Mouse (Mus musculus) yolk sac, embryonic 10.5 days (tissue): ENCODE data around the gene Ddx43.
A peak's percentile ranks its signal among the peaks of the same experiment; 100 is the strongest.
"Not testable (repeated sequence)": the region's sequence is repeated elsewhere in the genome, so short reads cannot be mapped to it uniquely, and the experiment has no call there.

ENCODE experiments used
- DNase-seq: peaks from one replicate; pipeline ENCODE4 v3.0.0-alpha.2; 2017; ENCODE audit warnings: low spot score

The Ddx43 gene

DNA sequence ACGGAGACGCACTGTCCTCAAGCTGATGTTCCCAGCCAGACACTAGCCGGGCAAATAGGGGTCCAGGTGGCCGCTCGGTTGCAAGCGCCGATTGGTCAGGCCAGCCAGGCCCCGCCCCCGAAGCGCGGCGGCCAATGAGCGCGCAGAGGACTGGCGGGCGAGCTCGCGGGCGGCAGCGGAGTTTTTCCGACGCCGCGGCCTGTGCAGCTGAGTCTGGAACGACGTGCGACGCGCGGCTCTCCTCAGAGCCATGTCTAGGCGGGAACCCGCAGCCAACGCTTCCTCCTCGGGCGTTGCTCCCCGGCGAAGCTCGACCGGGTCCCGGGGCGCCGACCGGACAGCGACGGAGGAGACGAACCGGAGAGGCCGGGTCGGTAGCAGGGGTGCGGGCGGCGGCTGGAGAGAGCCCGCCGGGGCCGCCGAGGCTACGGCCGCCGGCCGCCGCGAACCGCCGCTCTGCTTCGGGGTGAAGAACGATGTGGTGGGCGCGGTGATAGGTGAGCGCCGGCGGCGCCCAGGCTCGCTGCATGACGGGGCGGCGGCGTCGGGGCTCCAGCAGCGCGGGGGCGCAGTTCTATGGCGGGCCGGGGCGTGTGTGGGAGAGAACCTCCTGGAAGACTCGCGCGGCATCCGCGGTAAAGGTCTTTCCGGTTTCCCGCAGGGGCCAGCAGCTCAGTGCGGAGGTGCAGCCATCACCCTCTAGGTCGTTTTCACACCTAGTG is at the start of gene Ddx43:
Gene Ddx43 (plus strand): TSS at position 148 of the 722 bp plus-strand sequence.
- peak; percentile 70 for DNase-seq

- no peak for DNase-seq
Observed at GRCm38 (mm10) chr9:78347004-78347403, 48.6 kb upstream of the Ddx43 start.

DNA sequence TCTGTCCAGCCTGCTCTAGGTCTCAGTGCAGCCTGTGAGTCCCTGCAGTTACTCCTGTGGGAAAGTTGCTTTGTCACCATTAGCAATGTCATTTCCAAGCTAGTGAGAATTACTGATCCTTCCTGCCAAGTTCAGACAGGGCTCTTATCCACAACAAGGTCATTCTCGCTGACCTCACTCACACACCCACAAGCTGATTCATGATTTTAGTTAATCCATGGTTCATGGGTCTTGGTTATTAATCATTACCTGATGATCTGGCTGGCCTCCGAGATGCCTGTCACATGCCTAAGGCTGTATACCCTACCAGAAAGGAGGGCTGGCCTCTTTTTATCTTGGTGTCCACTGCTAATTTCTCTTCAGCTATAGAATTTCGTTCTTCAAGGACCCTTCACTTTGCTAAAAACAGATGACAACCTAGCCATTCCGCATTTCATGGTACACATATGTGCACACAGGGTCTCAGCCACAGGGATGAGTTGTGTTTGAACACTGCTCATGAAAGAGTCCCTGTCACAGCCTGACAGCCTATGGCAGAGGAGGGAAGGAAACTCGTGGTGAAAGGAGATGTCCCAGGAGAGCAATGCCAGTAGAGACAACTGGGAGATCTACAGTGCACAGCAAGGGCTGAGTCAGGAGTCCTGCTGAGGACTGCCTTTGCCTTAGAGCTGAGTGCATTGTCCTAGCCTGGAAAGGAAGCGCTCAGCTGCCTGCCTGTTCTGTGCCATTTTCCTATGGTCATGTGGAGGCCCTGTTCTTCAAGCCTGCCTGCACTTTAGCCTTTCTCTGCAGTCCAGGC is 47.2 kb upstream of the Ddx43 start:
- peak; percentile 26 for DNase-seq

DNA sequence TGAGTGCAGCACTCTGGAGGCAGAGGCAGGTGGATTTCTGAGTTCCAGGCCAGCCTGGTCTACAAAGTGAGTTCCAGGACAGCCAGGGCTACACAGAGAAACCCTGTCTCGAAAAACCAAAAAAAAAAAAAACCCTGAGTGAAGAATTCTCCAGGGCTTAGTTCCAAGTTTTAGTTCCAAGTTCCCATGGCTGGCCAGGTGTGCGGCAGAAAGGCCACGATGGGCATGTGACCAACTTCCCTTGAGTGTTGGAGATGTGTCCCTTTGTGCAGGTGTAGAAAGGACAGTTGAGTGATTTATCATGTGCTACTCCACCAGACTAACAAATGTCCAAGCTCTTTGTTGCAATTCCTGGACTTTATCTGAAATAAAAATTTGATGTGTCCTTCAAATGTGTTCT is 46.4 kb upstream of the Ddx43 start:
- not testable (repeated sequence) for DNase-seq

GRCm38 (mm10) chr9:78350007-78350406 is 45.6 kb upstream of the Ddx43 start:
- DNase-seq: not testable (repeated sequence)

DNA sequence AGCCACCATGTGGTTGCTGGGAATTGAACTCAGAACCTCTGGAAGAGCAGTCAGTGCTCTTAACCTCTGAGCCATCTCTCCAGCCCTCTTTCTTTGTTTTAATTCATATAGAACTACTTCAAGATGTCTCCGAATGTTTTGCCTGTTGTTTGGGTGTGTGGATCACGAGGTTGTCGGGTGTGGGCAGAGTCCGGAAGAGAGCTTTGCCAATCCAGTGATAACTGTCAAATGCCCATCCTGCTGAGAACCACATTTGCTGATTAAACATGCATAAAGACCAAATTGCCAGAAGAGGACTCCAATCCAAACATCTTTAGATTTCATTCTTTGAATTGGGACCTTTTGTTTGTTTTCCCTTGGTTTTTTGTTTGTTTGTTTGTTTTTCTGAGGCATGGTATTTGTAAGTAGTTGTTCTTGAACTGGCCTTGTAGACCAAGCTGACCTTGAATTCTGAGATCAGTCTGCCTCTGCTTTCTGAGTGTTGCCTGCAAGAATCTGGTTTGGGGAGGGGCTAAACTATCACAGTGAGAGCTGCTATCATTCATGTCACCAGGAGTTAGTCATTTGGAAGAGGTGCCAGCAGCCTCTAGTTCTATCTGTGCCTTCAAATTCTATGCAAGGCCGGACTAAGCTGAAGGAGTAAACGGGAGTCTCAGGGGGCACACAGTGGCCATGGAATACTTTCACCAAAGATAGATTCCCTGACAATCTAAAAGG is 43.9 kb upstream of the Ddx43 start:
- DNase-seq: no peak

GRCm38 (mm10) chr9:78354665-78355578 is 40.7 kb upstream of the Ddx43 start:
- DNase-seq: peak; percentile 26

- no peak for DNase-seq
Observed at GRCm38 (mm10) chr9:78355611-78356010, 40.0 kb upstream of the Ddx43 start, which contains the start of gene Gsta2. Gsta2 (minus strand) TSS chr9:78355788.

DNA sequence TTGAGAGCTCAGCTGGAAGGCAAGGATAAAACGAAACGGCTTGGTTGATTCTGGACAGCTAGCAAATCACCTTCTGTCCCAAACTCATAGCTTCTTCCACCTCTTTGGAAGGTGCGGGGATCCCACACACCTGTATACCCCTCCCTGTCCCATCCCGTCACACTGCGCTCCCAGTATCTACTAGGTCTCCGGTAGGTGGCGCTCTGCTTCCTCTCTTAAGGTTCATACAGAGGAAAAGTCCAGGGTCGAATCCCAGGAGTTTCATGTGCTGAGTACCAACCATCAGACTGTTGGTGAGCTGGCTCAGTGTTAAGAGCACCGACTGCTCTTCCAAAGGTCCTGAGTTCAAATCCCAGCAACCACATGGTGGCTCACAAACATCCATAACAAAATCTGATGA is 37.5 kb upstream of the Ddx43 start:
- DNase-seq: peak; percentile 23

DNA sequence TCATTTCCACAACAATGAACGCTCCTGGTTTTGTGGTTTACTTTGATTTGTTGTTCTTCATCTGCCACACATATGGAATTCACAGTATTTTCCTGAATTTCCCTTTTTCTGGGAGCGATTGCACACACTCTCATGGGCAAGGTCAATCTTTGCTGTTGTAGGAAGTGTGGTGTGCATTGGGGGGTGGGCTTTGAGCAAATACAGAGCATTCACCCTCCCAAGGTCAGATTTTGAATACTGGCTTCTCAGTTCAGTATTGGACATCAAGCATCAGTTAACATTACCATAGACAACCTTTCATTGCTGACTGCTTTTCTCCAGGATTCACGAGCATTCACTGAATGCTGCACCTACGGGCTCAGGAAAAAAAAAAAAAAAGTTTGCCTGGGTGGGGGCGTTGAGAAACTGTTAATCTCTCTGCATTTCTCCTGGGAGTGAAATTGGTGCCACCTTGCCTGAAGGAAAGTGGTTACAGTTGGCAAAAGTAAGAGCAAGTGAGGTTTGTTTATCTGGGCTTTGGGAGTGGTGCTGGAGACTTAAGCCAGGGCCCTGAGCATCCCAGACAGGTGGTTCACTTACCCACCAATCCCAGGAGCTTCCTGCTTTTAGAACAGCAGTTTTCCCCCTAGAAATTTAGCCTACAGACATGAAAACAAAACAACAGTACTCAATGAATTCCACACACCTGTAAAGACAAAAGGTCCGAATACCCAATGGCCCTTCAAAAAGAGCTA is 35.7 kb upstream of the Ddx43 start:
- DNase-seq: no peak

GRCm38 (mm10) chr9:78360484-78360872 is 35.1 kb upstream of the Ddx43 start:
- no peak for DNase-seq

- no peak for DNase-seq
Observed at GRCm38 (mm10) chr9:78363374-78363773, 32.2 kb upstream of the Ddx43 start.

GRCm38 (mm10) chr9:78364701-78365100 is 30.9 kb upstream of the Ddx43 start:
- DNase-seq: no peak

GRCm38 (mm10) chr9:78365850-78366544 is 29.6 kb upstream of the Ddx43 start:
- no peak for DNase-seq

- DNase-seq: not testable (repeated sequence)
Observed at GRCm38 (mm10) chr9:78367959-78368358, 27.6 kb upstream of the Ddx43 start, which contains the start of gene Dppa5a. Dppa5a (minus strand) TSS chr9:78368177.

- no peak for DNase-seq
Observed at GRCm38 (mm10) chr9:78368671-78369293, 26.8 kb upstream of the Ddx43 start.

- DNase-seq: no peak
Observed at GRCm38 (mm10) chr9:78369349-78369748, 26.2 kb upstream of the Ddx43 start.

GRCm38 (mm10) chr9:78369786-78370185 is 25.8 kb upstream of the Ddx43 start:
- DNase-seq: no peak

DNA sequence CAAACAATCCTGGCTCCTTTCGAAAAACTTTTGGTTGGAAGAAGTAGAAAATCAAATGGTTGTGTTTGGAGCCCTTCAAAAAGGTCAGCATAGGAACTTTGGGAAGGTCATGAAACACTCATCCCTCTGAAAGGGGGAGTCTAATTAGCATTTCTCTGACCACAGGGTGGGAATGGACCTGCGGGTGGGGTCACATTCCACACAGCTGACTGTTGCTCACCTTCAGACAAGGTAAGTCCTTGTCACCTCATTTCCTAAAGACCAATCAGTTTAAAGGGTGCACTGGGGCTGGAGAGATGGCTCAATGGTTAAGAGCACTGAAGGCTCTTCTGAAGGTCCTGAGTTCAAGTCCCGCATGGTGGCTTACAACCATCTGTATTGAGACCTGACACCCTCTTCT is 24.1 kb upstream of the Ddx43 start:
- DNase-seq: no peak
